Mouse (Mus musculus): Measurements from ENCODE around the gene Tmco1.

Tmco1 gene

DNA sequence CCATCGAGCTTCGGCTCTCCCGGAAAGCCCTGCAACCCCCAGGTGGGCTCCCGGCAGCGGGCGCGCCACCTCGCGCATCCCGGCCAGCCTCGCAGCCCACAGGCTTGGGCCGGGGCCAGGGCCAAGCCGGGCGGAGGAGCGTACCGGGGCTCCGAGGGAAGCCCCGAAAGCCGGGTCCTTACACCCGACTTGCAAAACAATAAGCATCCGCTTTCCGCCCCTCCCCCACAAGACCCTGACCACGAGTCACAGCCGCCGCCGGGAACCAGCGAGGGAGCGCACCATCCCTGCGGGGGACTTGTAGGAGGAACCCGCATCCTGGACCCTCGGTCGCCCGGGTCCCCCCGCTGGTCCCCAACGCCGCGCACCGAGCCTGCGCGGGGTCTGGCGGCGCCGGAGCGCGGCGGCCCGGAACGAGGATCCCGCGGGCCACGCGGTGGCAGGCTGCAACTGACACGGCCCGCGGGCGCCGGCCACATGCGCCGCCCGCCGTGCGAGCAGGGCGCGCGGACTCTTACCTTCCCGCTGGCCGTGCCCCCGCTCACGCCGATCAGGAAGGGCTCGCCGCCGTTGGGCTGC lies 23.8 kb upstream of the Tmco1 start:
- DNase-seq (ENCODE audit: low spot score): no peak

DNA sequence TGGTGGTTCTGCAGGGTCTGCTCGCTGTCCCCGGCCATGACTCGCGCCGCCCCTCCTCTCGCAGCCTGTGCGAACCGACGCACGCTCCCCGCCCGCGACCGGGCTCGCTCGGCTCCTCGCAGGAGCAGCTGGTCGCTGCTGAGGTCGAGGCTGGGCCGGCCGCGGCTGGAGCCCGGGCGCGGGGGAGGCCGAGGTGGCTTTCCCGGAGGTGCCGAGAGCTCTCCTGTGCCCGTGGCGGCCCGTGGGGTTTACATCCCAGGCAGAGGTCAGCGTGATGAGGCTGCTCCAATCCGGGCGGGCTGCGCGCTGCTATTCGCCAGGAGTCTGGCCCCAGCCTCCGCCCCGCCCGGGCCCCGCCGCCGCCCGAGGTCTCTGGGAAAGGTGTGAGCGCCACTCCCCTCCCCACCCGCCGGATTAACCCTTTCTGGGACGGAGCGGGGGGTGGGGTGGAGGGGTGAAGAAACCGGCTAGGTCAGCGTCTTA lies 23.3 kb upstream of the Tmco1 start:
- peak; percentile 70 for DNase-seq (ENCODE audit: low spot score)

DNA sequence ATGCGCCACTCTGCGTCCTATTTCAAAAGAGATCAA lies 23.0 kb upstream of the Tmco1 start, which contains the start of gene Uck2:
Gene Uck2 (minus strand): TSS at position 1 of the 36 bp plus-strand sequence.
- DNase-seq (ENCODE audit: low spot score): no peak

DNA sequence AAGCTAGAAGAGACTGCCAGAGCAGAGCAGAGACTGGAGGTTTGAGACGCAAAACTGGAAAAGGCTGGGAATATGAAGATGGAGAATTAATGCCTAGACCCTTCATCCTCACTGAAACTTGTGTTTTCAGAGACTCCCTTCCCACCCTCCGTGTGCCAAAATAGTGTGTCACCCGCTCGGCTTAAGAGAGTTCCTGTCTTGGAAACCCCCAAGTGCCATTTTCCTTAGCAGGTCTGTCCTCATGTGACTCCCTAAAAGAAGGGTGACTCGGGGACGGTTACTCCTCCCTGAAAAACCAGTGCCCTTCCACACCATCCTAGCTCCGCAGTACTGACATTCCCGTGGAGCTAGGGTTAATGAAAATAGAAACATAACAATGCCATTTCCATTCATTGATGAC lies 22.8 kb upstream of the Tmco1 start:
- no peak for DNase-seq (ENCODE audit: low spot score)

DNA sequence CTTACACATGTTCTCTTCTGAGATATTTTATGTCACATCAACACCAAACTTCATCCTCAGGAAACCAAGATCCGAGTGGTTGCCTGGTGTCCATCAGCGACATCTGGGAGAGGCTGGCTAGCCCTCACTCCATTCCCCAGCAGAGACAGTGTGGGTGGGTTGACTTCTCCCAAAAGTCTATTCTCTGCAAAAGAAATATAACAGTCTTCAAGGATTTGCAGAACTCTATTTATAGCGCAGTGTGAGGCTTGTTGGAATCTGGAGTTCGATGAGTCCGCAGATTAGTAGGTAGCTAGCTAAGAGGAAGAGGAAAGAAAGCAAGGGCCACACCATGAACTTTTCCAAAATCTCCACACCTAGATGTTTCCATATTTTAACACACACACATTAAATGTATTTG lies 21.0 kb upstream of the Tmco1 start:
- DNase-seq (ENCODE audit: low spot score): no peak

DNA sequence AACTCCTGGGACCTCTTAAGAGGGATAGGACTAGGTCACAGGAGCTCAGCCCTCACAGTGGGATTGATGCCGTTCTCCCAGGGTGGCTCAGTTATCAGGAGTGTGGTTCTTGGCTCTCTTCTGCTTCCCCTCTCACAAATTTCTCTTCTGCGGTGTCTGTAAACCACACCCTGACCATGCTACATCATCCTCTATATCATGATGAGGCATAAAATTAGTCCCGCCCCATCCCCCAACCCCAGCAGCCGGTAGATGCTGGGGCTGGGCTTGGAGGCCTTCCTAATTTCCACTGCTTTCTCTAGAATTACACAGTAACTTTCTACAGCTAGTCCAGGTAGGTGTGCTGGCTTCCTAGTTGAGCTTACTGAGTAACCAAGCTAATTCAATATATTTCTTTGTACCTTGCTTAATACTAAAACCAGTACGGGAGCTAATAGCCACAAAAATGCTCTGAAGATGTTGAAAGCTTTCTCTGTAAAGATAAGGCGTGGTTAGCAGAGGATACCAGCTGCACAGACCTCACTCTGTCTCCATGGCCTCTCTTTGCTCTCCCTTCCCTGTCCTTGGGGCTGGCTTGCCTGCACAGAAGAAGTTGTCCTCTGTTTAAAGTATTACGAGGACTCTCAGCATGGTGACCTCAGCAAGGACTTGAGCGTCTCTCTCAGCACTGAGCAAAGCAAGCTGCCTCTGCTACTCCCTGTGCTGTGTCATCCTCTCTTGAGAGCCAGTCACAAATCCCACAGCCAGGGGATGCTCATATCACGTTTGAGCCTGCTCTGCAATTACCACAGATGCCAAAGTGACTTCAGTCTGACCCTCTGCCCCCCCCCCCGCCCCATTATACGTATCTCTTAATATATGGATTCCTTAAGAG lies 19.3 kb upstream of the Tmco1 start:
- no peak for DNase-seq (ENCODE audit: low spot score)

DNA sequence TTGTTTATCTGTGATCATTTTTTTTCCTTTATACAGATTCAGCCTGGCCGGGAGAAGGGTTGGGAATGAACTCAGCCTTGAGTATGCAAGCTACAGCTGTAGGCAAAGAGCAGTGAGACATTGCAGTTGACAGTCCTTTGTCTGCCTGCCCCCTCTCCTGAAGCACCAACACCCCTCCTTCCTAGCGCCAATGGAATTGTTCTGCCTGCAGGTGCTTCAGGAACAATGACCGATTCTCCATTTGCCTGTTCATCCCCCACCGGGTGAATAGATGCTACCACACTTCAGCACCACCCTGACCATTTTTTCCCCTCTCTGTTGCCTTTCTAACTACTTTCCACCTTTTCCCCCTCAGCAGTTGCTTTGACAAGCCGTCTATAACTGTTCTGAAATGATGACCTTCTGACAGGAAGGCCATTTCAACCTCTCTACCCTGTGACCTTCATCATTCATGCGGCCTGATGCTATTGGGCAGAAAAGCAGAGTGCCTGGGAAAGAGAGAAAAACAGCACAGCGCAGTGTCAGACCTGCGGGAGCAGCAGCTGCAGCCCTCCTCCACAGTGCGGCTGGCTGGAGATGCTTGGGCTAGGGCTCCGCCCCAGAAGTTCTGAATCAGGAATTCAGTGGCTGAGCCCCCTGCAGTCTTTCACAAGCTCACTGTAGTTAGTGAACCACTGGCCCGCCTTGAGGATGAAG lies 18.5 kb upstream of the Tmco1 start:
- DNase-seq (ENCODE audit: low spot score): no peak

DNA sequence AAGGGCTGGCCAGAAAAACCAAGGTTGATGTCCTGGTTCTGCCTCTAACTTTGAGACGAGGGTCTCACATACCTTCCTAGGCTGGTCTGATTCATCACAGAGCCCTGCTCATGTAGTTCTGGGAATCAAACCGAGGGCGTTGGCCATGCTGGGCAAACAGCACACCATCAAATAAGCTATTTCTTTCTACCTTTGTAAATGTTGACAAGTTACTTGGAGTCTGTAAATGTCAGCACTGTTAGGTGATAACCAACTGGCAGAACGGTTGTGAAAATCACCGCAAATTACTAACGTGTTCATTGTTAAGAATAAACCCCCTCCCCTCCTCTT lies 17.9 kb upstream of the Tmco1 start:
- DNase-seq (ENCODE audit: low spot score): no peak

DNA sequence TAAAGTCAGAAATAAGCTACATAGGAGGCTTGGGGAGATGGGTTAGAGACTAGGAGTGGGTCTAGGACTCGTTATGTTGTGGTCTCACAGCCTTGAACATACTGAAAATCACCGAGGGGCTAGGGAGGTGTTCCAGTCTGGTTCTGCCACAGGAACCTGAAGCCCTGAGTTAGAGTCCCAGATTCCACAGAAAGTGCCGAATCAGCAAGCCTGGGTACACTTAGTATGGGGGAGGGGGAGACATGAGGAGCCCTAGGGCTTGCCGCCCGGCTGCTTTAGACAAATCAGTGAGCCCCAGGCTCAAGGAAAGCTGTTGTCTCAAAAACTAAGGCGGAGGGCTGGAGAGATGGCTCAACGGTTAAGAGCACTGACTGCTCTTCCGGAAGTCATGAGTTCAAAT lies 16.6 kb upstream of the Tmco1 start:
- no peak for DNase-seq (ENCODE audit: low spot score)

DNA sequence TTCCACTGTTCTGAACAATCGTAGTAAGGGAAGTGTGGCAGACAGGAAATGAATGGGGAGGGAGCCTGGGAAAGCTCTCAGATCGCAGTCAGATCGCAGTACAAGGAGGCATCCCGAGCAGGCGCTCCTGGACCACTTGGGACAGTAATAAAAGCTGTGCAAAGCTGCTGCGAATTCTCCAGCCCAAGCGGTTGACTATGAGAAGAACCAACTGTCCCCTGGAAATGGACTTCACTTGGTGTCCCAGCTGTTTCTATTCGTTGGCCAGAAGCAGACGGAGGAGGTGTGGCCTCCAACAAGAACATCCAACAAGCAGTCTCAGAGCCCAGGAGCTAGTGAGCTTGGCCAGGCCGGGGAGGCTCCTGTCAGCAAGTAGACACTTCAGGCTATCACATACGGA lies 15.7 kb upstream of the Tmco1 start:
- no peak for DNase-seq (ENCODE audit: low spot score)

DNA sequence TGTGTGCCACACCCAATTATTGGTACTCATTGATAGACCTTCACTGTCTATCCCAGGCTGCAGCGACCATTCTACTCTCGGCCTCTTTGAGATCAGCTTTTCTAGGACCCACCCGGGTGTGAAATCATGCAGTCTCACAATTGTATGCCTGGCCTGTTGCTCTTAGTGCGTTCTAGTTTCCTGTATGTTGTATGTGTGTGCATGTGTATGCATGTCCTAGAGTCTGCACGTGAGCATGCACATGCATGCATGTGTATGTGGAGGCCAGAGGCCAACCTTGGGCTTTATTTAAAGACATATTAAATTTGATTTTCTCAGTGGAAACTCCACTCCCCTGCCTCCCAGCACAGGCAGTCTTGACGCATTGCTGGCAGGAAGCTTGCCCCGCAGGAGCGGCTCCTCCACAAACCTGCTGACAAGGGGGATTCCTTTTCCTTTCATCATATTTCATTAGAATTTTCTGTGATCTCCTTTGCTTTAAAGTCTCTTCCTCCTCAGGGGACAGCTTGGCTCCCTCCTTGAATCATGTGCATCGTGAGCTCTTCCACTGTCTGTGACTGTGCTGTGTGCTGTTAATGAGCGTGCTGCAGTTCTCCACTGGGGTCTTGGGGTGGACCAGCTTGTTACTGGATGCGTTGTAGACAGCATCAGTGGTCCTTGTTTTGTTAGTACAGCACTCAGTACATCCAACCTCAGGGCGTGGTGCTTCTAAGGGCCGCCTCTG lies 12.3 kb upstream of the Tmco1 start:
- DNase-seq (ENCODE audit: low spot score): no peak

DNA sequence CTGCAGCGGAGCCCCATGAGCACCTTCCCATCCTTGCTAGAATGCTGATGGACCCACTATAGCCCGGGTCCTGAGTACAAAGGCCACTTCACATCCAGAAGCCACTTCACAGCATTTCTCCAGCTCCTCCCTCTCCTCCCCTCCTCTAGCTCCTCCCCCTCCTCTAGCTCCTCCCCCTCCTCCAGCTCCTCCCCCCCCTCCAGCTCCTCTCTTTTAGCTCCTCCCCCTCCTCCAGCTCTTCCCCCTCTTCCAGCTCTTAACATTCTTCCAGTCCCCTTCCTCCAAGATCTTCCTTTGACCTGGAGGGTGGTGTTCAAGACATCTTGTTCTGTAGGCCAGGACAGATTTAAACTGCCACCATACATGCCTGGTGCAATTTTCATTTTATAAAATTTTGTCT lies 8.1 kb upstream of the Tmco1 start:
- DNase-seq (ENCODE audit: low spot score): no peak

DNA sequence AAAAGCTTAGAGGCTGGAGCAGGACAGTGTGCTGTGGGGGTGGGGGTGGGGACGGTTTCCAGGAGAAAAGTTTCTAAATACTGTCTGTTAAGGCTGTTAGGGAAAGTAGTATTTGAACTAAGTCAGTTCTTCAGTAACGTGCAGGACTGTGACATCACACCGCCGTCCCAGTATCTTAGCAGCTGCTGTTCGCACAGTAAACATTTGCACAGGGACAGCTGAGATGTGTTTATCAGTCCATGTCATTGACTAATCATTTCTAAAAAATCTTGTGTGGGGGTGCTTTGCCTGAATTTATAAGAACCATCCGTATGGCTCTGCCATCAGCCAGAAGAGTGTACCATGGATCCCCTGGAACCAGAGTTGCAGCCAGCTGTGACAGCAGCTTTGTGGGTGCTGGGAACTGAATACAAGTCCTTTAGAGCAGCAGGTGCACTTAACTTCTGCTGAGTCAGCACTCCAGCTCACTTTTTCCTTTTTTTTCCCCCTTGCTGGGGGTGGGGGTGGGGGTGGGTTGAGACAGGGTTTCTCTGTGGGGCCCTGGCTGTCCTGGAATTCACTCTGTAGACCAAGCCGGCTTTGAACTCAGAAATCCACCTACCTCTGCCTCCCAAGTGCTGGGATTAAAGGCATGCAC lies 2.6 kb upstream of the Tmco1 start:
- no peak for DNase-seq (ENCODE audit: low spot score)

DNA sequence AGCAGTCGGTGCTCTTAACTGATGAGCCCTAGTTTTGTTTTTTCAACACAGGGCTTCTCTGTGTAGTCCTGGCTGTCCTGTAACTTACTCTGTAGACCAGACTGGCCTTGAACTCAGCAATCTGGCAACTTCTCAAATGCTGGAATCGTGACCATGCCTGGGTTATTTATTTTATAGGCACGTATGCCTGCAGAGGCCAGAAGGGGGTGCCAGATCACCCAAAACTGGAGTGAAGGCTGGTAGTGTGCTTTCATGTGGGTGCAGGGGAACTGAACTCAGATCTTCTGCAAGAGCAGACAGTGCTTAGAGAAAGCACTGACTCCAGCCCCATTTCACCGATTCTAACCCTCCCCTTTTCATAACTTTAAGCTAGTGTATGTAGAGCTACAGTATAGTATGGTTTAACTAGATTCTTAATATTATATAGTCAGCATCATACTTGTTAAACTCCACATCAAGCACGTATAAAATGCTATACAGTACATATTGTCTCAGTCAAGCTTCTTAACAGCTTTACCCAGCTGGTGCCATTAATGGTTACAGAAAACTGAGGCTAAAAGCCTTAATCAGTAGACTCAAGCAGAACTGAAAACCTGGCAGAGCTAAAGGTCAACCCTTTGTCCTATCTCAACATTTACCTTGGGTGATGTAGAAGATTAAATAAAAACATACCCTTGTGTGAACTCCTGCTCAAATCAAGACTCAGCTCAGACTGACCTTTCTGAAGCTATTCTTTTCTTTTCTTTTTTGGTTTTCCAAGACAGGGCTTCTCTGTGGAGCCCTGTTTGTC lies 1.5 kb upstream of the Tmco1 start:
- no peak for DNase-seq (ENCODE audit: low spot score)

DNA sequence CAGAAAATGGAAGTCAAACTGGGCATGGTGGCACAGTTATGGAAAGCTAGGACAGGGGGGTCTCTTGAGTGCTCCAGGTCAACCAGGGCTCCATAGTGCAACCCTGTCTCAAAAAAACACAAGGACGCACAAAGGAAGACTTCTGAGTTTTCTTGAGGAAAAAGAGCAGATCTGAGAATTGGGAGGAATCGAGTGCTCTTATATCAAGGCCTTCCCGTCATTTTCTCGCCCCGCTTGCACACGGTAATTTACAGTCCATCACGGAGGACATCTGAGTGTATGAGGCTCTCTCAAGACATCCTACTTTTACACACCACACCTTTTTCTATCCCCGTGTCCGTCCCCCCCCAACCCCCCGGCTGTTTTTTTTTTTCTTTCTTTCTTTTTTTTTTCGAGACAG lies 504 bp upstream of the Tmco1 start:
- no peak for DNase-seq (ENCODE audit: low spot score)

DNA sequence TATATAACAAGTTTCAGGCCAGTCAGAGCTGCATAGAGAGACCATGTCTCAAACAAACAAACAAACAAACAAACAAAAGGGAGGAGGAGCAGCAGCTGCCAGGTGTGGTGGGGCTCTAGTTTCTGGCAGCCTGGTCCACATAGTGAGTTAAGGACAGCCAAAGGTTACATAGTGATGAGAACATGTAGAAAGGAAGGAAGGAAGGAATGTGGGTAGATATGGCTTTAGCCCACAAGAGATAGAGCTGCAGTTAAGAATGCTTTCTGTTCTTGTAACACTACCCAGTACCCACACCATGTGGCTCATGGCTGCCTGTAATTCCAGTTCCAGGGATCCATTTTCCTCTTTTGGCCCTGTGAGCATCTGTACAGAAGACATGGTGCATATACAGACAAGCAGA lies 4.2 kb downstream of the Tmco1 start:
- no peak for DNase-seq (ENCODE audit: low spot score)

DNA sequence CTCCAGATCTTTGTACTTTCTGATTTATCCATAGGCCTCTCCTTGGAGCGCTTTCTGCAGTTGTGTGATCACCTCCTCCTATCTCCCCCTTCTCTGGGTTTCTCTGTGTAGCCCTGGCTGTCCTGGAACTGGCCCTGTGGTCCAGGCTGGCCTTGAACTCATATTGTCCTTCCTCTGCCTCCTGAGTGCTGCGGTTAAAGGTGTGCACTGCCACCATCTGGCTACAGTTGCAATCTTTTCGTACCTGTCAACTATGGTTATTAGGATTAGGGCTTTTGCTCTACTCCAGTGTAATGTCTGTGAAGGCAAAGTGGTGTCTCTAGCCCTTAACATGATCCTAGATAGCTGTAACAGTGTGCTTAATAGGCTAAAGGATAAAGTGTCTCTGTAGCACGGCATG lies 5.0 kb downstream of the Tmco1 start:
- no peak for DNase-seq (ENCODE audit: low spot score)

DNA sequence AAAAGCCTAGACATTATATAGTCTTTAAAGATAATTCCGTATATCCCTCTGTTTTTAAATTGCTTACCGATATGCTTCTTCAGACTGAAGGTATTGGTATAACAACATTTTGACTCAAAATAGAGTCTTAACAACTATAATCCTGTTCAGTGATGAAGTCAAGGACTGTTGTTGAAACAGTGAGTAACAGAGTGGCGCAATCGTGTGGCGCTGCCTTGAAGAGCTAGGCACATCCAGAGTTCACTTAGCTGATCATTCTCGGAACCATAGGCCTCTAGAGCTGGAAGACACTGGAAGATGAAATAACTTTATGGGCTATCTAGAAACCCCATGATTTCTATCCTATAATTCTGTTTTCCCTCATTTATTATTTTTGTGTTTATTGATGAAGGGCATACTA lies 13.5 kb downstream of the Tmco1 start:
- no peak for DNase-seq (ENCODE audit: low spot score)

DNA sequence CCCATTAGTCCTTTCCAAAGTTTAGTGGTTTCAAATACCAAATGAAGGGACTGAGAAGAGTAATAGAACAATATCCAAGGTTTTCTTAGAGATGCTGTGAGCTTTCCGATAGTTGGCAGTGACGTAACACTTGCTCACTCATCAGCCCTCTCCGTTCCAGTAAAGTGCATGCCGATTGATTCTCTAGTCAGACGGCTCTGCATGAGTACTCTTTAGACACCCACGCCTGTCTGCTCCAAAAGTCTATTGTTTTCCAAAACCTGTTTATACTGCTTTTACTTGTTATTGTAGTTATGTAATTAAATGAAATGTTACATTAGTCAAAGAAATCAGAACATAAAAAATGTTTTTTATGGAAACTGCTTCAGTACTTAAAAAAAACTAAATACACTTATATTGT lies 20.6 kb downstream of the Tmco1 start:
- no peak for DNase-seq (ENCODE audit: low spot score)

DNA sequence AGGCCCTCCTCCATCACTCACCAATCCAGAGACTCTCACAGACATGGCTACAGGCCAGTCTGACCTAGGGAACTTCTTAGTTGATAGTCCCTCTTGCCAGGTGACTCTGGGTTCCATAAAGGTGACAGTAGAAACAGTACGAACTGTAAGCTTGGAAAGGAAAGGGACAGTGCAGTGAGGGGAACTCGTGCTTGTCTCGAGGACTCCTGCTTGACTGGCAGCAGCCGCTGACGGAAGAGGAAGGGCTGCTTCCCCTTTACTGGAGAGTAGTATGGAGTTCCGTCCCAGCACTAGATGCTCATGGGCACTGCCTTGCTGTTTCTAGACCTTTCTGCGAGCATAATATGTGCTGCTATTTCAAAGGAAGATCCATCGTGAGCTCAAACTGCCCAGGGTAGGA lies 22.9 kb downstream of the Tmco1 start:
- DNase-seq (ENCODE audit: low spot score): no peak

DNA sequence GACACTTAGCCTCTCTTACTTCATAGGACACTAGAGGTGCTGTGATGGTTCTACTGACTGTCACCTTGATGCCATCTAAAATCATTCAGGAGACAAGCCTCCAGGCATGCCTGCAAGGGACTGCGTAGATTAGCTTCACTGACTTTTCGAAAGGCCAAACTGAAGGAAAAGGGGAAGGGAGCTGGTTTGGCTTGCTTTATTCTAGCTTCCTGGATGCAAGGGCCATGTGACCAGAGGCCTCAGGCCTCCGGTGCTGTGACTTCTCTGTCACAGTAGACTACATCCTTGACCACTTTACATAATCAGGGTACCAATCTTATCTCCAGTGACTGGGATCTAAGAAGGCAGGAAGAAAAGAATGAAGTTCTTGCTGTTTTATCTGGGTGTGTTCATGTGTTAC lies 28.2 kb downstream of the Tmco1 start:
- DNase-seq (ENCODE audit: low spot score): no peak

DNA sequence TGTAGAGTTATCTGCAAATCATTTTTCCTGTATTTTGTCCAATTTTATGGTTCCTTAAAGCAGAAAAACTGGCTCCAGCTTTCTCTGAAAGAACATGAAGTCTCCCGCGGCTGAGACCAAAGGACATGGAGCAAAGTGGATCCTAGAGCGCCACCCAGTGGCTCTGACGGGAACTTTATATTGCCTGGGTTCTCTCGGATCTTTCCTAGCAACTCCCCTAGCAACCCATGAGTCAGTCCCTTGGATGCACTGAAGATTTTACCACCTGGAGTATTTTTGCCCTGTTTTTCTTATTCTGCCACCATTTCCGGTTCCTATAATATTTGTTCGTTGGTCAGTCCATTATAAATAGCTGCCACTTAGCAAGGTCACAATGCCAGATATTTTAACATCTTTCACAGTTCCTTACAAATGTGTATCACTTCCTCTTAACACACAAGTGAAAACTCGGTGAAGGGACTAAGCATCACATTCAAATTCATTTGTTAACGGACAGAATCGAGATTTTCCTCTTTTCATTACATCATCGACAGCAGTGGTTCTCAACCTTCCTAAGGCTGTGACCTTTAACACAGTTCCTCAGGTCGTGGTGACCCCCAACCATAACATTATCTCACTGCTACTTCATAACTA lies 29.4 kb downstream of the Tmco1 start:
- peak; percentile 88 for DNase-seq (ENCODE audit: low spot score)
